Mouse (Mus musculus): ENCODE measurements around the gene 4930519G04Rik.

- TF ChIP-seq CTCF (IDR thresholded peaks at IDR 0.05; ENCODE audit: control insufficient read depth, insufficient read depth, insufficient replicate concordance, low read depth, low read length) (no peak), POLR2A (IDR thresholded peaks at IDR 0.05; ENCODE audit: control insufficient read depth, low read depth, low read length) (no peak)
Observed at GRCm38 (mm10) chr5:114804958-114805357, 48.5 kb upstream of the 4930519G04Rik start.
